Mouse (Mus musculus): ENCODE data around the gene Npas2. TPM values are rescaled to one million over a fixed set of nuclear protein-coding genes. Genes with fewer than 3 reads are reported as not detected.

Gene Npas2
- polyA plus RNA-seq, 1 experiment from 2014 or later: 0.11 TPM

DNA sequence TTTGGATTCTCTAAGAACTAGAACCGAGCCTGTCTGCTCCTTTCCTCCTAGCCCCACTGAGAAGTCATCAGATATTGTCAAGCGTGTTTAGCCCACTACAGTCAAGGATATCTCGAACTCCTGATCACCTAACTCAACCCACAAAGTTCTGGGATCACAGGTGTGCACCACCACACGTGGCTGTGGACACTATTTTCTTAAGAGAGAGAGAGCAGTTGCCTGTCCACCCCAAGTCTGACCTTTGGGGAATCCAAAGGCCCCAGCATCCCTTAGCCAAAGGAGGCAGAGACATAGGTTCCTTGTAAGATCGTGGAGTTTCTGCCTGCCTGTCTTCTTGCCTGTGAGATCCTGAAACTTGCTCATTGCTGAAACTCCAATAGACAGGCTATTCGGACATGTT lies 173.5 kb downstream of the Npas2 start:
- Histone ChIP-seq H3K4me2 (peak overlapping the region; percentile 69), H3K27me3 (replicated peaks; ENCODE audit: control insufficient read depth, insufficient read depth, low read length) (no peaks in the 10 kb centered on the region), H3K4me3 (ENCODE audit: low read depth, low read length) (peak overlapping the region; percentile 99), H3K9ac (ENCODE audit: low read depth, low read length) (peak overlapping the region; percentile 27), H3K36me3 (ENCODE audit: control insufficient read depth, insufficient read depth, low read length) (peaks cover 22% of the 10 kb centered on the region), H3K27ac (ENCODE audit: low read depth, low read length) (no peak overlapping the region), H3K4me1 (replicated peaks; ENCODE audit: control insufficient read depth, insufficient read depth, low read length) (peaks cover 19% of the 10 kb centered on the region), H3K9me3 (ENCODE audit: control insufficient read depth, low read length) (no peaks in the 10 kb centered on the region)
- no peak for DNase-seq (ENCODE audit: low spot score)
- WGBS: 30% methylated on average over 6 of the region's 6 CpGs
- ATAC-seq (replicated peaks; ENCODE audit: low FRiP score): no peak

- DNase-seq (ENCODE audit: low spot score): peak; percentile 99
- H3K4me3 ChIP-seq (ENCODE audit: low read depth, low read length): peak within 1 kb of the TSS; percentile 99
- peaks cover 13% of the 10 kb centered on the region; the same call in 1 of the 2 replicates for H3K4me1 ChIP-seq (replicated peaks; ENCODE audit: control insufficient read depth, insufficient read depth, low read length)
- H3K27ac ChIP-seq (ENCODE audit: low read depth, low read length): peak within 1 kb of the TSS; percentile 96
- H3K36me3 ChIP-seq (ENCODE audit: control insufficient read depth, insufficient read depth, low read length): peaks cover 29% of the 10 kb centered on the region
- H3K9me3 ChIP-seq (ENCODE audit: control insufficient read depth, low read length): no peaks in the 10 kb centered on the region
- peak within 1 kb of the TSS; percentile 97 for H3K4me2 ChIP-seq
- peak; percentile 97 for ATAC-seq (replicated peaks; ENCODE audit: low FRiP score)
- peak within 1 kb of the TSS; percentile 99 for H3K9ac ChIP-seq (ENCODE audit: low read depth, low read length)
- no peaks in the 10 kb centered on the region for H3K27me3 ChIP-seq (replicated peaks; ENCODE audit: control insufficient read depth, insufficient read depth, low read length)
- WGBS: under 1% methylated on average over 61 of the region's 62 CpGs
Measured at GRCm38 (mm10) chr1:39367601-39368266, 174.2 kb downstream of the Npas2 start, which contains the start of gene Rpl31. Gene Rpl31 (plus strand): TSS chr1:39367842.

GRCm38 (mm10) chr1:39368267-39368841 lies 174.8 kb downstream of the Npas2 start:
- DNase-seq (ENCODE audit: low spot score) (peak; percentile 62), ATAC-seq (replicated peaks; ENCODE audit: low FRiP score) (peak; percentile 4; the same call in 1 of the 2 replicates)
- Histone ChIP-seq H3K4me2 (peak overlapping the region; percentile 97), H3K4me3 (ENCODE audit: low read depth, low read length) (peak overlapping the region; percentile 99), H3K27me3 (replicated peaks; ENCODE audit: control insufficient read depth, insufficient read depth, low read length) (no peaks in the 10 kb centered on the region), H3K36me3 (ENCODE audit: control insufficient read depth, insufficient read depth, low read length) (peaks cover 32% of the 10 kb centered on the region), H3K9ac (ENCODE audit: low read depth, low read length) (peak overlapping the region; percentile 99), H3K4me1 (replicated peaks; ENCODE audit: control insufficient read depth, insufficient read depth, low read length) (peaks cover 12% of the 10 kb centered on the region; the same call in 1 of the 2 replicates), H3K9me3 (ENCODE audit: control insufficient read depth, low read length) (no peaks in the 10 kb centered on the region), H3K27ac (ENCODE audit: low read depth, low read length) (peak overlapping the region; percentile 96)
- WGBS: under 1% methylated on average over 34 of the region's 34 CpGs

GRCm38 (mm10) chr1:39370431-39370830 lies 176.9 kb downstream of the Npas2 start:
- Histone ChIP-seq H3K9ac (ENCODE audit: low read depth, low read length) (peak overlapping the region; percentile 37; the same call in 1 of the 2 replicates), H3K36me3 (ENCODE audit: control insufficient read depth, insufficient read depth, low read length) (peaks cover 32% of the 10 kb centered on the region), H3K27ac (ENCODE audit: low read depth, low read length) (0 out of 2 replicates have a peak overlapping the region, but pooled peaks have one; percentile 96), H3K4me2 (peak overlapping the region; percentile 97), H3K4me1 (replicated peaks; ENCODE audit: control insufficient read depth, insufficient read depth, low read length) (peaks cover 12% of the 10 kb centered on the region; the same call in 1 of the 2 replicates), H3K4me3 (ENCODE audit: low read depth, low read length) (peak overlapping the region; percentile 99), H3K27me3 (replicated peaks; ENCODE audit: control insufficient read depth, insufficient read depth, low read length) (no peaks in the 10 kb centered on the region), H3K9me3 (ENCODE audit: control insufficient read depth, low read length) (no peaks in the 10 kb centered on the region)
- WGBS: 59% methylated on average over 6 of the region's 6 CpGs
- ATAC-seq (replicated peaks; ENCODE audit: low FRiP score) (no peak), DNase-seq (ENCODE audit: low spot score) (no peak)

DNA sequence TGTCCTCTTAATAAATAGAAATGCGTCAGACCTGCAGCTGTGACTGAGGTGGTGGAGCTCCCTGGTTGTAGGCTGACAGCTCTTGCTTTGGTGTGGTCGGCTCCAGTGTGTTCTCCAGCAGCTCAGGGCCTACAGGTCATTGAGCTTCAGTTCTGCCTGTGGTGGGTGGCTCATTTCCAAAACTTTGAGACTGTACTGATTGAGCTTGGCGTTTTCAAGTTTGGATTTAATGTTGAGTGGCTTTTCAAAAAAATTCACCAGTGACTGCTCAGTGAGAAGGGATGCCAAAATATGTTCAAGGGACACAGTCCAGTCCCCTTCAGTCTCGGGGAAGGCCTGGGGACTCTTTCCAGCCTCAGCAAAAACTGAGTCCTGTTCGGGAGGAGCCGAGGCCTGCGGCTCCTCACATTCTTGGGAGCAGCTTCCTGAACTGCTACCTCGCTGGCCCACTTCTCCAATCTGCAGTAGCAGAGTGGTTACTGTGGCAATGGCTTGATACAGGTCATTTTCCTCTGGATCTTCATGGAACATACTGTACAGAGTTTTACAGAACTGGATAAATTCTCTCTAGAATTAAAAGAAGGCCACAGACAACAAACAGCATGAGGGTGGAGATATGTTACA lies 178.8 kb downstream of the Npas2 start:
- WGBS: 73% methylated on average over 8 of the region's 8 CpGs

DNA sequence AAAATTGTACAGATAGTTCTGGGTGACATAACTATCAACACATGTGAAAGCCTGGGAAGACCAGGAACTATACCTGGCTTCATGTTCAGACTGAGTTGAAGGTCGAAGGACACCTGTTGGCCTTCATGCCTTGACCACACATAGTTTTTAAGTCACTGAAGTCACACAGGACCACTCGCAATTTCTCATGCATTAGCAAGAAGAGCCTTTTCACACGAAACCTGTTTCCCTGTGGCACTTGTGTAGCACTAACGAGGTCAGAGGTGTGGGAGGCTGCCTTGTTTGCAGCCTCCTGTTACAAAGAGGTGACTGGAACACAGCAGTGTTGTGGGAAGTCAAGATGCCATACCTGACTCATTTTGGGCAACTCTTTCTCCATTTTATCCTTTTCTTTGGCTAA lies 179.8 kb downstream of the Npas2 start:
- Histone ChIP-seq H3K27ac (ENCODE audit: low read depth, low read length) (no peak overlapping the region), H3K4me2 (no peak overlapping the region), H3K36me3 (ENCODE audit: control insufficient read depth, insufficient read depth, low read length) (peaks cover 32% of the 10 kb centered on the region), H3K4me1 (replicated peaks; ENCODE audit: control insufficient read depth, insufficient read depth, low read length) (peaks cover 12% of the 10 kb centered on the region; the same call in 1 of the 2 replicates), H3K27me3 (replicated peaks; ENCODE audit: control insufficient read depth, insufficient read depth, low read length) (no peaks in the 10 kb centered on the region), H3K4me3 (ENCODE audit: low read depth, low read length) (no peak overlapping the region), H3K9ac (ENCODE audit: low read depth, low read length) (no peak overlapping the region), H3K9me3 (ENCODE audit: control insufficient read depth, low read length) (no peaks in the 10 kb centered on the region)
- 70% methylated on average over 4 of the region's 4 CpGs for WGBS
- ATAC-seq (replicated peaks; ENCODE audit: low FRiP score): no peak
- no peak for DNase-seq (ENCODE audit: low spot score)

More for the DNA sequence above, 178.8 kb downstream of the Npas2 start:
- ATAC-seq (replicated peaks; ENCODE audit: low FRiP score): no peak
- Histone ChIP-seq H3K4me1 (replicated peaks; ENCODE audit: control insufficient read depth, insufficient read depth, low read length) (peaks cover 12% of the 10 kb centered on the region; the same call in 1 of the 2 replicates), H3K27ac (ENCODE audit: low read depth, low read length) (no peak overlapping the region), H3K9me3 (ENCODE audit: control insufficient read depth, low read length) (no peaks in the 10 kb centered on the region), H3K4me3 (ENCODE audit: low read depth, low read length) (no peak overlapping the region), H3K9ac (ENCODE audit: low read depth, low read length) (no peak overlapping the region), H3K27me3 (replicated peaks; ENCODE audit: control insufficient read depth, insufficient read depth, low read length) (no peaks in the 10 kb centered on the region), H3K4me2 (no peak overlapping the region), H3K36me3 (ENCODE audit: control insufficient read depth, insufficient read depth, low read length) (peaks cover 32% of the 10 kb centered on the region)
- DNase-seq (ENCODE audit: low spot score): no peak

DNA sequence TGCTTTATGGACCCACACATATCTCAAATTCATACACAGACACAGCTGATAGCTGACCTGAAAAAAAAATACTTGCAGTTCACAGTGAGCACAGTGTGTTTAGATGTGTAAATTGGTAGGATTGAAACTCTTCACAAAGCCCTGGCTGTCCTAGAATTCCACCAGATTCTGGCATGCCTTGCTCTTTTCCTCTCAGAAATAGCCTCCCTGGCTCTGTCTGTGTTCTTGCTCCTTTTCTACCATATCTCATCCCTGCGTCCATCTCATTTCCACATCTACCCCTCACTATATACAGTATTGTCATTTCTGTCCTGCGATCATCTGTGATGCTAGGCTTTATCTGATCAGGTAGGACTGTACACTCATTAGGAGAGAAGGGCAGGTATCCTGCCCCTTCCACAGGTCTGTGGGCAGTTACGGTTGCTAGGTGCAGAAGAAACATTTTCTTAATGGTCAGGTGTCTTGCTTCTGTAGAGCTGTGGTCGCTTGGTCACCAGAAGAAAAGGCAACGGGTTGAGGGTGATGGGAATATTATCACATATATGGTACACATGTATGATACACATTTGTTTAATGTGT lies 180.8 kb downstream of the Npas2 start:
- DNase-seq (ENCODE audit: low spot score) (no peak), ATAC-seq (replicated peaks; ENCODE audit: low FRiP score) (no peak)
- H3K9me3 ChIP-seq (ENCODE audit: control insufficient read depth, low read length): no peaks in the 10 kb centered on the region
- H3K27me3 ChIP-seq (replicated peaks; ENCODE audit: control insufficient read depth, insufficient read depth, low read length): no peaks in the 10 kb centered on the region
- H3K4me2 ChIP-seq: no peak overlapping the region
- no peak overlapping the region for H3K4me3 ChIP-seq (ENCODE audit: low read depth, low read length)
- peaks cover 14% of the 10 kb centered on the region for H3K4me1 ChIP-seq (replicated peaks; ENCODE audit: control insufficient read depth, insufficient read depth, low read length)
- no peak overlapping the region for H3K9ac ChIP-seq (ENCODE audit: low read depth, low read length)
- H3K36me3 ChIP-seq (ENCODE audit: control insufficient read depth, insufficient read depth, low read length): peaks cover 30% of the 10 kb centered on the region
- H3K27ac ChIP-seq (ENCODE audit: low read depth, low read length): no peak overlapping the region
- WGBS: 81% methylated on average over 5 of the region's 5 CpGs

GRCm38 (mm10) chr1:39376121-39376520 lies 182.6 kb downstream of the Npas2 start:
- ATAC-seq (replicated peaks; ENCODE audit: low FRiP score): no peak

More at GRCm38 (mm10) chr1:39376121-39376520, 182.6 kb downstream of the Npas2 start:
- Histone ChIP-seq H3K9ac (ENCODE audit: low read depth, low read length) (no peak overlapping the region), H3K4me3 (ENCODE audit: low read depth, low read length) (no peak overlapping the region), H3K36me3 (ENCODE audit: control insufficient read depth, insufficient read depth, low read length) (peaks cover 19% of the 10 kb centered on the region; the same call in 1 of the 2 replicates), H3K4me1 (replicated peaks; ENCODE audit: control insufficient read depth, insufficient read depth, low read length) (peaks cover 7% of the 10 kb centered on the region), H3K4me2 (no peak overlapping the region), H3K27me3 (replicated peaks; ENCODE audit: control insufficient read depth, insufficient read depth, low read length) (no peaks in the 10 kb centered on the region), H3K27ac (ENCODE audit: low read depth, low read length) (no peak overlapping the region), H3K9me3 (ENCODE audit: control insufficient read depth, low read length) (no peaks in the 10 kb centered on the region)
- 87% methylated on average over 7 of the region's 7 CpGs for WGBS
- no peak for DNase-seq (ENCODE audit: low spot score)

Data from liver, embryonic 11.5 days (tissue).